Mouse (Mus musculus) adrenal gland (tissue): Measurements from ENCODE around the gene Slc7a7.

ENCODE experiments used
- intact Hi-C: fragments of 180-260 bp; cut with DNase I; formaldehyde crosslinking; loops from one replicate; pipeline ENCODE4 v1.15.1; 2025

Slc7a7 gene

DNA sequence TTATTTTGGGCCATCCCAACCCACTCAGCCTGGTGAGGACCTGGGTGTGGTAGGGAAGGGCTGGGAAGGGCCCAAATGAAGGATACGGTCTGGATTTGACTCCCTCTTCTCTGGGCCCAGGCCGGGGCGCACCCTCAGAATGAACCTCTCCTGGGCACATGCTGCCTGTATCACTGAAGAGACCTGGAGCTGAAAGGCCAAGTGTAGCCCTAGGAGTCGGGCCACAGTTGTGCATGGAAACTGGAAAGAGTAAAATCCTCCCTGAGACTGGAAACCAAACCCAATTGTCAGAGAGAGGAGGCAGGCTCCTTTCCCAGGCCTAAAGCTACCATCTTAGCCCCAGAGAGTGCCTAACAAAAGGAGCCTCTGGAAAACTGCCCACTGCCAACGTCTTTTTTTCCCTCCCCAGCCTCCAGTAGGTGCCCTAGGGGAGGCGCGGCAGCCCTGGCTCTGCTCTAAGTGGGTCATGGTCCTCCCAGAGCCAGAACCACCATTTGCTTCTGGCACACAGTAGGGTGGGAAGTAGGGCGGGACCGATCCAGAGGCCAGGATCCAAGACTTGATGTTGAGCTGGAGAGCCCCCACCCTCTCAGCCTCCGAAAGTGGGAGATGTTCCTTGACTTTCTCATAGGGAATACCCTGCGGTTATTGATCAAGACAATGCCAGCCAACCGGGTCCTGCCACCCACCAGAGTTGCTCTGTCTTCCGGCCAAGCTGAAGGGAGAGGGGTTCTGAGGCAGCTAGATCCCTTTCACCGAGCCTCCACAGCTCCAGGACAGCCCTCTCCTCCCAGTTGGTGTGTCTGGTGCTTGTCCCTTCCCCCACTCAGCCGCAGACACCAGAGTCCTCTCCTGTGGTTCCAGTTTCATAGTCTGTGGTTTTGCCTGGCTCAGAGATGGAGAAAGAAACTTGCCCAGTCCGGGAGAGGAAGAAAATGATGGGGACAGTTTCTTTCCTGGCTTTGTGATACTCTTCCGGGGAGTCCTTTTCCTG lies 15.6 kb upstream of the Slc7a7 start:
- intact Hi-C loops = no loop called here

GRCm38 (mm10) chr14:54432078-54432836 lies 14.7 kb upstream of the Slc7a7 start:
- intact Hi-C loops = no loop called here

GRCm38 (mm10) chr14:54431334-54432077 lies 13.9 kb upstream of the Slc7a7 start, which contains the start of gene Mmp14:
Gene Mmp14 (plus strand): TSS chr14:54431612.
- intact Hi-C loops = no loop called here

- intact Hi-C loops = no loop called here
These were observed 13.0 kb upstream of the Slc7a7 start for GRCm38 (mm10) chr14:54430406-54431145.

DNA sequence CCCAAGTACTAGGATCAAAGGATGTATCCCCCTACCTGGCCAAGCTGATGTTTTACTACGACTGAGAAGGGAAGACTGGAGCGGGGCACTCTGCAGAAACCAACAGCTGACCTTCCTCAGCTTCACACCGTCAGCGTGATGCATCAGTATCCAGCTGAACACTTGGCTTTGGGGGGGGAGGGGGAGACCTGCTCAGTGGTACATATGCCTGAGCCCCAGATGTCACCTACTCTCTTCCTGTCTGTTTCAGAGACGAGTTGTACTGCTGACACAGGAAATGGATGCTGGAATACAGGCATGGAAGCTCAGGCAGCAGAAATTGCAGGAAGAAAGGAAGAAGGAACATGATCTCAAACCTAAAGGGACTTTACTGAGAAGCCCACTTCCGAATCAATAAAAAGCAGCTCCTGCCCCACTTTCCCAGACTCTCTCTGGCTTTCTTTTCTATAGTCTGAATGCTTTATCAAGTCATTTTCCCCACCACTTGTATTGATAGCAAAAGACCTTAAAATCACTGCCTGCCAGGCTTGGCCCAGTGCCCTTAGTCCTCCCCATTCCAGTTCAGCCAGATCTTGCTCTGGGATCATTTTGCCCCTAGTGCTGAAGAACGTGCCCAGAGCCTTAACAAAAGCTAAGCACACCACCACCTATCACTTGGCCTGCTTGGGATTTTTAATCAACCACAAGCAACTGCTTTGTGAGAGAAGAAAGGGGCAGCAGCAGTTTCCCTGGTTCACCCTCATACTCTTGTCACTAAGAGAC lies 11.9 kb upstream of the Slc7a7 start:
- intact Hi-C loops = no loop called here

DNA sequence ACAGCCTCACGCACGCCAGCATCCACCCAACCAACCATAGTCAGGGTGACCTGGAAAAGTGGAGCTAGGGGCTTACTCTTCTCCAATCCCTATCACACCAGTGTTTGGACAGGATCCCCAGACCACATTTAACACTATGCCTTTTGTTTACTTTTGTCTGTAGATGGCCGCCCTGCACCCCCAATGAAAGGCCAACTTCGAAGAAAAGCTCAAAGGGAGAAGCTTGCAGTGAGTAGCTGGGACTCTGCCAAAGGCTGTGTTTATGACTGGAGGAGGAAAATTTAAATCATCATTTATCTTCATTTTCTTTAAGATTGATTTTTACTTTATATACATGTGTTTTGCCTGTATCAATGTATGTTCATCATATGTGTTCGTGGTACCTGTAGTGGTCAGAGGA lies 10.8 kb upstream of the Slc7a7 start:
- intact Hi-C loops = no loop called here

- intact Hi-C loops = no loop called here
These were observed 10.1 kb upstream of the Slc7a7 start for GRCm38 (mm10) chr14:54427696-54428095.

DNA sequence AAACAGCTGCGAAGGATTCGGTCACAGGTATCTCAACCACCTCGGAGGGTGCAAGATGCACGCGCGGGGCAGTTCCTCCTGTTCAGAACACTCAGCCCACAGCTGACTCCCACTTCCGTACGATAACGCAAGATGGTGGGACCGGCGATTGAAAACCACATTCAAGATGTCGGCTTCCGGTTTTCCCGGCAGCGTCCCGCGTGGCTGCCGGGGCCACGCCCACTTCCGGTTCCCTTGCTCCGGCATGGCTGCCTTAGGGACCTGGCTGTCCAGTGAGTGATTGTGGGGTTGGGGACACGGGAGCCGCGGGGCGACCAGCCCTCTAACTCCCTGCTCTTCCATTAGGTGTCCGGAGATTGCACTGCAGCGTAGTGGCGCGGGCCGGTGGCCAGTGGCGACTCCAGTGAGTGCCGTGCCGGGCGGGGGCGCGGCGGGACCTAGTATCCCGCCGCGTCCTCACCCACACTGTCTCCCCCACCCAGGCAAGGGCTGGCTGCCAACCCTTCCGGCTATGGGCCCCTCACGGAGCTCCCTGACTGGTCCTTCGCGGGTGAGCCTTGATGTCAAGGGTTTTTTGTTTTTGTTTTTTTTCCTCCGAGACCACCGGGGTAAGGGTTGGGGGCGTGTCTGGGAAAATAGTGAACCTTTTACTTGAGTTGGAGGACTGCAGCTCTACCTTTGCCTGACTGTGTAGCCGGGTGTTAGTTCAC lies 9.3 kb upstream of the Slc7a7 start, which contains the start of gene Mrpl52:
Mrpl52 (plus strand) TSS at position 221 of the 710 bp plus-strand sequence.
- intact Hi-C loops = no loop called here

DNA sequence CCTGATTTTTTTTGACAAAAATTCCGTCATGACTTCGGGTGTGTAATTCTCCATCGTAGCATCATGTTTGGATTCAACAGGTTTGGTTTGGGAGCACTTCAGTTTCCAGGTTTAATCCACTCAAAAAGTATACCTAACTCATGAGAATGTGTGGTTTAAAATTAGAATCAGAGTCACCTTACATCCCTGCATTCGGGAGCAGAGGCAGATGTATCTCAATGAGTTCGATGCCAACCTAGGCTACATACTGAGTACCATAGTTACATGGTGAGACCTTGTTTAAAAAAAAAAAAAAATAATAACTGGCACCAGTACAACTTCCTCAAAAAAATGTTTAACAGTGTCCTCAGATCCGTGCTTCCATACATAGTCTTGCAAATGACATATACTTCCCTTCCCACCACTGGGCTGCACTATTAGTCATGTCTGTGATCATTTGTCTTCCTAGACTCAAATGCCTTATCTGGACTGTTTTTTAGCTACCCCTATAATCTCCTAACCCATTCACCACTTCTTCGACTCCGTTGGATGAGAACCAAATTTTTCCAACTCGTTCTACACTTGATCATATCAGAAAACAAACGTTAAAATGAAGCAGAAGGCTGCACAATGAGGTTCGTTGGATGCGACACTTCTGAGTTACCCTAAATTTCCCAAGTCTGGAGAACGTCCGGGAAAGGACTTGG lies 8.6 kb upstream of the Slc7a7 start:
- intact Hi-C loops = no loop called here

DNA sequence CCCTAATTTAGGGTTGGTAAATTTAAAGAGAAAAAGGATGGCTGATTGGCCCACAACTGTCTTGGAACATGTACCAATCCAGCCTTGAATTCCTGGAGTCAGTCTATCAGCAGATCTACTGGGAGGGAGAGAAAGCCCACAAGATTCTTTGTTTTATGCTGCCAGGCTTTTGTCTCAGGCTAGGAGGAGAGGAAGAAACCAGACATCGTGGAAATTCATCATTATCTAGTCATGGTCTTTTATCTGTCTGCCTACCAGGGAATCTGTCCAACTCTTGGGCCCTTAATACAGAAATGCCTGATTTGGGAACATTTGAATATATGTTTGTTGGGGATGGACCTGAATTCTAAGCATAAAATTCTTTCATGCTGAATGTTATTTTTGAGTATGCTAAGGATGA lies 8.0 kb upstream of the Slc7a7 start:
- intact Hi-C loops = no loop called here

DNA sequence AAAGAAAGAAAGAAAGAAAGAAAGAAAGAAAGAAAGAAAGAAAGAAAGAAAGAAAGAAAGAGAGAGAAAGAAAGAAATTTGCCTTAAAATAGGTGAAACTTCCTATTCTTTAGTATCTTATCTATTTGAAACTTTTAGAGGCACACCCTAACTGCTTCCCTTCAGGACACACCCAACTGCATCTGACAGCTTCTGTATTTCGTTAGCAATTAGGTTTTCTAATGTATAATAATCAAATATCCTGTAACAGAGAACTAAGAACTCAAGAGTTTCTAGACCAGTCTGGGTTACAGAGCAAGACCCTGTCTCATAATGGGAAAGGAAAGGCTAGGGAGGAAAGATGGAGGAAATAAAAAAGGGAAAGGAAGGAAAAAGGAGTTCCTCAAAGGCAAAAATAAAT lies 7.1 kb upstream of the Slc7a7 start:
- intact Hi-C loops = loop anchor here (5.0 kb wide), 1 partner anchor 33 kb away; no protein-coding TSS in a partner anchor

DNA sequence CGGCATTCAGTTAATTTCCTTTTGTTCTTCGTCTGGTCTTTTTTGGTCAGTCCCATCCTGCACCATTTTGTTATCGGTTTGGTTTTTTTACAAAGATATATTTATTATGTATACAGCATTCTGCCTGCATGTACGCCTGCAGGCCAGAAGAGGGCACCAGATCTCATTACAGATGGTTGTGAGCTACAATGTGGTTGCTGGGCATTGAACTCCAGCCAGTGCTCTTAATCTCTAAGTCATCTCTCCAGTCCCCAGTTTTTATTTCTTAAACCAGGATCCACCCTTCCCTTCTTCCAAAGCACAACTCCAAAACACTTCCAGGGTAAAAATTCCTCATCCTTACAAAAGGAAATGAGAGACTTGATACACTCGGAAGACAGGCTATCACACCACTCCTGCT lies 5.8 kb upstream of the Slc7a7 start:
- intact Hi-C loops = loop anchor here (5.0 kb wide), 1 partner anchor 34 kb away; no protein-coding TSS in a partner anchor

GRCm38 (mm10) chr14:54421014-54421413 lies 3.4 kb upstream of the Slc7a7 start:
- intact Hi-C loops = loop anchor here (5.0 kb wide), 1 partner anchor 36 kb away; no protein-coding TSS in a partner anchor

DNA sequence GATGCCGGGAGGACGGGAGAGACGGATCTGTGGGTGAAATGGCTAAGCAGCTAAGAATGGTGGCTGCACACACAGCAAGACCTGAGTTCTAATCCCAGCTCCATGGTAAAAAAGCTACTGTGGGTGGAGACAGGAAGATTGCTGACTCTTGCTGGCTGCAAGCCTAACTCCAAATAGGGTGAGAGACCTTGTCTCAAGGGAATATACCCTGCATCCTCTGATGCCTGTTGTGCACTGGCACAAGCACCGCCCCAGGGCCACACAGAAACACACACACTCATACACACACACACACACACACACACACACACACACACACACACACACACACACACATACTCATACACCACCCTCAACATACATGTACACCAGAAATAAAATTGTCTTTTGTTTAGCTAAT lies 750 bp downstream of the Slc7a7 start:
- intact Hi-C loops = no loop called here

- intact Hi-C loops = no loop called here
These were observed 1.3 kb downstream of the Slc7a7 start for GRCm38 (mm10) chr14:54416229-54416775.

GRCm38 (mm10) chr14:54415241-54416020 lies 2.1 kb downstream of the Slc7a7 start:
- intact Hi-C loops = no loop called here
